Mouse (Mus musculus): ENCODE measurements at regions not wholly inside any gene's neighbourhood (a gene's known extent, or its start where the extent isn't known, plus 50 kb on each side); places are given as distances from the start of the nearest gene placed in this dataset.
"Not testable (repeated sequence)": the region's sequence is repeated elsewhere in the genome, so short reads cannot be mapped to it uniquely, and the experiment has no call there.

- DNase-seq = no peak
Observed at GRCm38 (mm10) chr8:103693531-103693930, 407.9 kb upstream of the Cdh5 start.

- DNase-seq = no peak
Observed at GRCm38 (mm10) chr8:103694331-103694891, 407.0 kb upstream of the Cdh5 start.

GRCm38 (mm10) chr8:103699016-103699520 lies 402.4 kb upstream of the Cdh5 start:
- DNase-seq = no peak

- no peak for DNase-seq
Observed at GRCm38 (mm10) chr8:103702236-103702635, 399.2 kb upstream of the Cdh5 start.

- DNase-seq = no peak
Observed at GRCm38 (mm10) chr8:103706084-103706483, 395.3 kb upstream of the Cdh5 start.

- DNase-seq = not testable (repeated sequence)
Observed at GRCm38 (mm10) chr8:103710871-103711270, 390.6 kb upstream of the Cdh5 start.

- DNase-seq = no peak
Observed at GRCm38 (mm10) chr8:103717723-103718122, 383.7 kb upstream of the Cdh5 start.

- DNase-seq = no peak
Observed at GRCm38 (mm10) chr8:103733466-103733865, 368.0 kb upstream of the Cdh5 start.

GRCm38 (mm10) chr8:103738330-103738729 lies 363.1 kb upstream of the Cdh5 start:
- DNase-seq = no peak

GRCm38 (mm10) chr8:103741395-103741794 lies 360.0 kb upstream of the Cdh5 start:
- no peak for DNase-seq

- DNase-seq = no peak
Observed at GRCm38 (mm10) chr8:103748734-103749133, 352.7 kb upstream of the Cdh5 start.

GRCm38 (mm10) chr8:103750278-103751097 lies 350.9 kb upstream of the Cdh5 start:
- DNase-seq = no peak

GRCm38 (mm10) chr8:103751161-103751560 lies 350.3 kb upstream of the Cdh5 start:
- DNase-seq = no peak

- no peak for DNase-seq
Observed at GRCm38 (mm10) chr8:103763821-103764220, 337.6 kb upstream of the Cdh5 start.

- no peak for DNase-seq
Observed at GRCm38 (mm10) chr8:103779658-103780057, 321.8 kb upstream of the Cdh5 start.

- DNase-seq = no peak
Observed at GRCm38 (mm10) chr8:103788308-103788707, 313.1 kb upstream of the Cdh5 start.

- DNase-seq = no peak
Observed at GRCm38 (mm10) chr8:103793331-103793730, 308.1 kb upstream of the Cdh5 start.

- DNase-seq = not testable (repeated sequence)
Observed at GRCm38 (mm10) chr8:103798630-103799029, 302.8 kb upstream of the Cdh5 start.

GRCm38 (mm10) chr8:103808171-103808570 lies 293.3 kb upstream of the Cdh5 start:
- no peak for DNase-seq

- no peak for DNase-seq
Observed at GRCm38 (mm10) chr8:103808580-103808979, 292.8 kb upstream of the Cdh5 start.

GRCm38 (mm10) chr8:103809140-103809539 lies 292.3 kb upstream of the Cdh5 start:
- DNase-seq = no peak

GRCm38 (mm10) chr8:103813954-103814591 lies 287.4 kb upstream of the Cdh5 start:
- DNase-seq = no peak

- DNase-seq = no peak
Observed at GRCm38 (mm10) chr8:103816101-103816894, 285.1 kb upstream of the Cdh5 start.

Data from thymus, postnatal 4 days (tissue).